Mouse (Mus musculus) gastrocnemius, postnatal 25 days (tissue): ENCODE data around the gene Eno4. TPM values are rescaled to one million over a fixed set of nuclear protein-coding genes. Genes with fewer than 3 reads are reported as not detected.

ENCODE experiments used
- DNase-seq: peaks from one replicate; pipeline ENCODE4 v3.0.0; 2022
- microRNA-seq, 2 experiments: library from miRNA; unstranded; fragments of <30 nt; microRNA quantifications; one replicate each; pipeline ENCODE4 v1.2.0; 2021; ENCODE audit warnings: borderline replicate concordance in 2 of 2
- total RNA-seq, 2 experiments: library from RNA; stranded (reverse); gene quantifications; 1 replicate in 1 of 2; 2 replicates in 1 of 2; pipeline ENCODE4 v1.2.3; 2021

Eno4 gene
- total RNA-seq, 2 experiments from 2014 or later = not detected

GRCm38 (mm10) chr19:58974126-58974525, 30.9 kb downstream of the Eno4 start:
- DNase-seq = no peak

- no peak for DNase-seq
Observed at GRCm38 (mm10) chr19:58975216-58975863, 32.1 kb downstream of the Eno4 start.

GRCm38 (mm10) chr19:58978401-58979171, 35.4 kb downstream of the Eno4 start:
- DNase-seq = no peak

- DNase-seq = peak; percentile 13
Observed at GRCm38 (mm10) chr19:58979436-58980055, 36.3 kb downstream of the Eno4 start.

GRCm38 (mm10) chr19:58980056-58980440, 36.8 kb downstream of the Eno4 start:
- no peak for DNase-seq

- DNase-seq = no peak
Observed at GRCm38 (mm10) chr19:58981571-58981970, 38.3 kb downstream of the Eno4 start.

GRCm38 (mm10) chr19:59002827-59003226, 59.6 kb downstream of the Eno4 start:
- DNase-seq = no peak

GRCm38 (mm10) chr19:59006577-59007340, 63.5 kb downstream of the Eno4 start:
- no peak for DNase-seq

- DNase-seq = no peak
Observed at GRCm38 (mm10) chr19:59010802-59011201, 67.6 kb downstream of the Eno4 start.

Small RNA genes lying within 50 kb of the gene (microRNA-seq; reads per million reads assigned to microRNA genes)
- 1.6 to 3.7 reads per million in 2 experiments for gene Mir3086

Other genes starting within 250 kb of the Eno4 start
- not detected for gene Pnliprp1, start 214.5 kb upstream of the Eno4 start, total RNA-seq
- gene Pnliprp2, start 183.7 kb upstream of the Eno4 start, total RNA-seq = not detected
- gene 1700019N19Rik, start 149.0 kb upstream of the Eno4 start, total RNA-seq = not detected
- 1 to 10 TPM; 7.0 to 7.8 TPM for gene Hspa12a, start 229 bp downstream of the Eno4 start, total RNA-seq
- gene Shtn1, start 132.7 kb downstream of the Eno4 start, total RNA-seq = 1 to 10 TPM; 1.0 to 1.1 TPM
- not detected for gene Vax1, start 226.6 kb downstream of the Eno4 start, total RNA-seq